Mouse (Mus musculus): Measurements from ENCODE around the gene Cldn4.

GRCm38 (mm10) chr5:134959114-134959513 is 12.4 kb upstream of the Cldn4 start:
- no peak for TF ChIP-seq CTCF (IDR thresholded peaks at IDR 0.05; ENCODE audit: control insufficient read depth, insufficient read depth, insufficient replicate concordance, low read depth, low read length)
- no peak for TF ChIP-seq POLR2A (IDR thresholded peaks at IDR 0.05; ENCODE audit: control insufficient read depth, low read depth, low read length)
